ENCODE assay signal across 19 mouse cellular contexts in genomic region chr9:31412165-31412564, GRCm38 (mm10). TPM values are rescaled to one million over a fixed set of nuclear protein-coding genes. Genes with fewer than 3 reads are reported as not detected.
"Had no signal": no experiment of that assay in that cellular context is flagged by ENCODE, and none has a peak within 500 bp of the region (broad histone marks: within the 10 kb centered on the region; RNA-seq: fewer than 3 reads in every experiment).

No protein-coding gene starts in this region.

- ATAC-seq: midbrain, embryonic 13.5 days; midbrain, embryonic 15.5 days had no signal

- H3K9me3 ChIP-seq: megakaryocyte, embryonic 14.5 days; midbrain, embryonic 13.5 days; midbrain, embryonic 15.5 days; neural tube, embryonic 13.5 days; neural tube, embryonic 15.5 days; stomach, embryonic 15.5 days had no signal

- H3K27me3 ChIP-seq: megakaryocyte, embryonic 14.5 days; midbrain, embryonic 13.5 days; midbrain, embryonic 15.5 days; neural tube, embryonic 13.5 days; neural tube, embryonic 15.5 days; stomach, embryonic 15.5 days had no signal

- H3K4me1 ChIP-seq: midbrain, embryonic 13.5 days; midbrain, embryonic 15.5 days; neural tube, embryonic 13.5 days; neural tube, embryonic 15.5 days; stomach, embryonic 15.5 days had no signal

- DNase-seq: lung, adult 18-20 months; lung, embryonic 14.5 days; lung, postnatal 10 days; lung, postnatal 4 days; retina, postnatal 1 day; right cerebral cortex, adult 18-20 months; right cerebral cortex, postnatal 25 days; right cerebral cortex, postnatal 4 days; spleen, adult 18-20 months; thymus, adult 2 months; thymus, postnatal 36 days had no signal

- H3K4me3 ChIP-seq: megakaryocyte, embryonic 14.5 days; midbrain, embryonic 13.5 days; midbrain, embryonic 15.5 days; myocyte; neural tube, embryonic 13.5 days; neural tube, embryonic 15.5 days; stomach, embryonic 15.5 days had no signal

RNA-seq across cellular contexts. Expression of gene Tmem45b, which starts 52.1 kb away (rescaled TPM):
- polyA plus RNA-seq: myocyte; neural tube, embryonic 11.5 days had no signal
